Mouse (Mus musculus) central nervous system, embryonic 11.5 days (tissue): ENCODE measurements around the gene Meaf6. TPM values are rescaled to one million over a fixed set of nuclear protein-coding genes. Genes with fewer than 3 reads are reported as not detected.

Experiments used
- polyA plus RNA-seq: library from polyadenylated mRNA; depleted of rRNA; stranded (reverse); fragments of >200 nt; gene quantifications from 2 replicates; pipeline ENCODE4 v1.2.3, GENCODE M21; 2012; rRNA removed

Gene Meaf6
- 91.4 and 122 TPM in 2 replicates for polyA plus RNA-seq

DNA sequence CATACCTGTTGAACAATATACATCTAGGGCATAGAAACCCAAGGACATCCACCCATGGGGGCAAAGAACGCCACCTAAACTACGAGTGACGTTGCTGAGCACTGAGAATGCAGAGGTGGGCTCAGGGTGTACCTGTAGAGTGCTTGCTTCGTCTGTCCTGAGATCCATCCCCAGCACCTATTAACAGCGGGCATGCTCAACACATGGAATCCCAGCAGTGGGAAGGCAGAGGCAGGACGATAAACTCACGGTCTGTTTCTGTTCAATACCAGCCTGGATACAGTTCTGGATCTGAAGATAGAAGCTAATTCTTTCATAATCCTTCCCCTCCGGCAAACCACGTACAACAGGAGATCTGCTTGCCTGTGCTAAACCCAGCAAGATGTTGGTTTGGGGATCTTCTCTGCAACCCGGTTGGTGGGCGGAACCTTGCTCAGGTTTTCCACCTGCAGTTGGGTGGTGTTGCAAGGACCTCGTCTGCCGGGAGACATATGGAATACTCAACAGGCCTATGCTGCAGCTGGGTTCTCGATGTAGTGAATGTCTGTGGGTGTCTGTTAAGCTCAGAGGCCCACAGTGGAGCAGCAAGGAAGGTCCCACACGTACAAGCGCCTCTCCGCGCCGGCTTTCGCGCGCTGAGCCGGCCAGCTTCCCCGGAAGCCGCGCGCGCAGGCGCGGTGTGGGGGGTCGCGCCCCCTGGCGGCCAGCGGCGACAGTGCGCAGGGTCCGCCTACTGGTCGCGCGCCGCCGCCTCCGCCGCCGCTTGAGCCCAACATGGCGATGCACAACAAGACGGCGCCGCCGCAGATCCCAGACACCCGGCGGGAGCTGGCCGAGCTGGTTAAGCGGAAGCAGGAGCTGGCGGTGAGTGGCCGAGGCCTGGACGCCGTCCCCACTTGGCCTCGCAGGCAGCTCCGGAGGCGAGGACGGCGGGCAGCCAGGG, at the start of gene Meaf6:
TSS of gene Meaf6 (plus strand) at position 732 of the 943 bp plus-strand sequence.

DNA sequence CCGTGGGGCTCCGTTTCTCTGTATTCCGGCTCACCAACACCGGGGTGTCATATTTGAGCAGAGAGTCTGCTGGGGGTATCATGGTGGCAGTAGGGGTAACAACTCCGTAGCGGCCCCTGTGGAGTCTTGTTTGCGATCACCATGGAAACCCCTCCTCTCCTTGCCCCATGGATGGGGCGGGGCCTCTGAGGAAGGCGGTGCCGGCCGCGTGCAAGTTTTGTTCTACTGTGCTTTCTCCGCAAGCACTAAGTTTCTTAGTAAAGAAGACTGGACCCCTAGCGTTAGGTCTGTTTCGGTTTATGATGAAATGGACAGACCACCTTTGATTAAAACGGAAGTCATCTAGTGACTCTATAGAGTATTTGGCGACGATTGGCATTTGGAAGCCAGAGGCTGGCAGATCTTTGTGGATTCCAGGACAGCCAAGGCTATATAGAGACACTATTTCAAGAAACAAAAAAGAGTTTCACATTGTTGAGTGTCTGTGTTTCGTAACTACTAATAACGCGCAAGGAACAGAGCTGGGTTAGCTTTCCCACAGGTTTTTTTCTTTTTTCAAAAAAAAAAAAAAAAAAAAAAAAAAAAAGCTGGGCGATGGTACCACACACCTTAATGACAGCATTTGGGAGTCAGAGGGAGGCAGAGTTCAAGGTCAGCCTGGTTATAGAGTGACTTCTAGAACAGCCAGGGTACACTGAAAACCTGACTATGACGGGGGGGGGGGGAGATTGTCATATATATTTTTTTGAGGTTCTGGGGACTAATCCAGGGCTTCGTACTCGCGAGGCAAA, 19.2 kb upstream of the Meaf6 start, which contains the start of gene Dnali1:
TSS of gene Dnali1 (minus strand) at position 187 of the 791 bp plus-strand sequence.

DNA sequence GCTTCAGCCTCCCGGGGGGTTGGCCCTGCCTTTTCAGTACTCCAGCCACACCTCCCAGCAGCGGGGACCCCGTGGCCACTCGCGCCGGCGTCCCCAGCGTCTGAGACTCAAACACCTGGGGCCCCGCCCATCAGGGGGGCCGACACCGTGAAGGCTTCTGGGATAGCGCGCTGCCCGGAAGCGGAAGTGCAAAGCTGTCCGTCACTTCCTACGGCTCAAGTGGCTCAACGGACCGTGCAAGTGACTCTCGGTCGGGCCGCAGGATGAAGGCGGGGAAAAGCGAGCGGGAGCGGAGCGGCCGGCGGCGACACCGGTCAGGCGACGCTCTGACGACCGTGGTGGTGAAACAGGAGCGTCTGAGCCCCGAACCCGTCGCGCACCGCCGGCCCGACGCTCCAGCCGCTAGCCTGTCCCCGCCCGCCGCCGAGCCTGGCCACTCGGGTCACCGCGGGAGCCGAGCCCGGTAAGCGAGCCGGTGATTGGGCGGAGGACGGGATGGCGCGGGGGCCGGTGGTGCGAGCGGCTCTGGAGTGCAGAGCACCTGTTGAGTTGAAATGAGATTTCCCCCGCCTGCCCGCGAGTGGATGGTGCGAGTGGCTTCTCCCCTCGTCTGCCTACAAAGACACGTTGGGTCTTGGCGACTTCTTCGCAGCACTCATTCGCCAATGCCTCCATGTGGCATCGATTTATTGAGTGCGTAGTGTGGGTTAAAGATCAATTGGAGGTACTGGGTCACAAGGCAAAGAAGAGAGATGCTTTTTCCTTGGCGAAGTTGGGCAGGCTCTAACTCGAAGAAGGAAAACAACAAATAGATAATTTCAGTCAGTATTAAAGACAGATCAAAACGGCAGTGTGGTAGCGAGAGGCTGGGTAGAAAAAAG, 18.2 kb upstream of the Meaf6 start, which contains the start of gene Snip1:
TSS of gene Snip1 (plus strand) at position 183 of the 881 bp plus-strand sequence.

GRCm38 (mm10) chr4:125127305-125128084, 42.6 kb downstream of the Meaf6 start, which contains the start of gene Zc3h12a:
TSS of gene Zc3h12a (minus strand) at chr4:125127840.

Other genes starting within 250 kb of the Meaf6 start
- gene Yrdc, start 234.5 kb upstream of the Meaf6 start, polyA plus RNA-seq = 38.0 and 42.1 TPM in 2 replicates
- 31.7 and 41.7 TPM in 2 replicates for gene 1110065P20Rik, start 233.9 kb upstream of the Meaf6 start, polyA plus RNA-seq
- 11.1 and 14.1 TPM in 2 replicates for gene Maneal, start 223.0 kb upstream of the Meaf6 start, polyA plus RNA-seq
- gene Epha10, start 204.2 kb upstream of the Meaf6 start, polyA plus RNA-seq = 14.7 and 23.8 TPM in 2 replicates
- 22.9 and 30.3 TPM in 2 replicates for gene 9930104L06Rik, start 148.1 kb upstream of the Meaf6 start, polyA plus RNA-seq
- gene Cdca8, start 145.8 kb upstream of the Meaf6 start, polyA plus RNA-seq = 107 and 124 TPM in 2 replicates
- 26.2 and 90.0 TPM in 2 replicates for gene Rspo1, start 98.7 kb upstream of the Meaf6 start, polyA plus RNA-seq
- 107 and 146 TPM in 2 replicates for gene Gnl2, start 68.5 kb upstream of the Meaf6 start, polyA plus RNA-seq
- gene Dnali1, start 19.4 kb upstream of the Meaf6 start, polyA plus RNA-seq = 0.31 and 0.68 TPM in 2 replicates
- gene Snip1, start 18.5 kb upstream of the Meaf6 start, polyA plus RNA-seq = 21.8 and 22.8 TPM in 2 replicates
- gene Zc3h12a, start 42.7 kb downstream of the Meaf6 start, polyA plus RNA-seq = 0.88 and 1.1 TPM in 2 replicates